Mouse (Mus musculus): ENCODE results near the gene Reck. TPM values are rescaled to one million over a fixed set of nuclear protein-coding genes. Genes with fewer than 3 reads are reported as not detected.

The Reck gene
- total RNA-seq (2012; rRNA removed) (0.12 and 0.13 TPM in 2 replicates), polyA plus RNA-seq (2012; ENCODE audit: insufficient read depth in 1 of 2, insufficient read length in 2 of 2, low read depth in 1 of 2, low replicate concordance in 2 of 2, missing spikeins in 1 of 2) (under 1 TPM in 1 of 2 experiments, not detected in 1; 0.60 TPM)

DNA sequence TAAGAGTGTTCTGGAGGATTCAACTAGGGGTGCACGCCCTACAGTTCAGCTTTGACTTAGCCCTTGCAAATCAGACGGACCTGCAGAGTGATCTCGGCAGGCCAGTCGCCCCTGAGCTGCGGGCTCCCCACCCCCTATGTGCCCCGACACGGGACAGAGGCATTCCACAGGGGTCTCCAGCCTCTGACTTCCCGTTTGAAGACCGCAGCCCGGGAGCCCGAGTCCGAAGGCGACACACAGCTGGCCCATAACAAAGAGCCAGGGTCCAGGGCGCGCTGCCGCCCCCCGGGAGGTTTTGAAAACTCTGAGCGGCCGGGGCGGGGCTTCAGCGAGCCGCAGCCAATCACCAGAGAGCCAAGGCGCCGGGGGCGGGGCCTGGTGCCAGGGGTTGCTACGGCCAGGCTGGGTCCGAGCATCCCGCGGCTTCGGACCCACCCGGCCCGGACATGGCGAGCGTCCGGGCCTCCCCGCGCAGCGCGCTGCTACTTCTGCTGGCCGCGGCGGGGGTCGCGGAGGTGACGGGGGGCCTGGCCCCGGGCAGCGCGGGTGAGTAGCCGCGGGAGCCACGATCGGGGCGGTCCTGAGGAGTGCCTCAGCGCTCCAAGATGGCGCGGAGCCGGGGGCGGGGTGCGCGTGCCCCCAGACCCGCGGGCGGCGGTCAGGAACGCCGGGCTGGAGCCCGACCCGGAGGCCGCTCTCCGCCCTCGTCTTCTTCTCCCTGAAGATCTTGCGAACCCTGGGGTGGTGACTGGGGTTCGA is at the start of gene Reck:
Reck (plus strand) TSS at position 371 of the 759 bp plus-strand sequence.
- Histone ChIP-seq H3K36me3 (ENCODE audit: control insufficient read depth in 1 of 2, insufficient read depth in 2 of 2, low read length in 2 of 2) (no peaks in the 10 kb centered on the region; a peak in 1 of 4 replicates), H3K9me3 (replicated peaks; ENCODE audit: insufficient read depth, low read length) (no peaks in the 10 kb centered on the region), H3K27ac (ENCODE audit: control insufficient read depth, low read depth, low read length) (no peak within 1 kb of the TSS), H3K4me3 (ENCODE audit: control insufficient read depth in 1 of 2, insufficient read depth in 1 of 2, low read depth in 2 of 2, low read length in 2 of 2) (peak within 1 kb of the TSS; percentile 83 to 87), H3K9ac (ENCODE audit: control insufficient read depth, low read depth, low read length, poor library complexity, severe bottlenecking) (peak within 1 kb of the TSS; percentile 62), H3K4me1 (ENCODE audit: control insufficient read depth in 1 of 2, insufficient read depth in 2 of 2, low read length in 2 of 2) (no peaks in the 10 kb centered on the region; a peak in 2 of 4 replicates), H3K79me2 (ENCODE audit: control insufficient read depth, insufficient read depth, low read length, poor library complexity) (no peaks in the 10 kb centered on the region; the same call in 1 of the 2 replicates), H3K27me3 (ENCODE audit: control insufficient read depth in 1 of 2, insufficient read depth in 2 of 2, low read length in 2 of 2) (peaks cover 2 to 6% of the 10 kb centered on the region in 2 experiments)
- TF ChIP-seq SIN3A (IDR thresholded peaks at IDR 0.05; ENCODE audit: low read length), result 0 out of 2 replicates have a peak, but pooled peaks have one; percentile 34
- no peak for TF ChIP-seq POLR2AphosphoS2 (IDR thresholded peaks at IDR 0.05; ENCODE audit: low read length)
- DNase-seq (ENCODE audit: low read depth, low spot score), result peak; percentile 70

- Histone ChIP-seq H3K4me3 (ENCODE audit: control insufficient read depth in 1 of 2, insufficient read depth in 1 of 2, low read depth in 2 of 2, low read length in 2 of 2) (no peak overlapping the region), H3K79me2 (ENCODE audit: control insufficient read depth, insufficient read depth, low read length, poor library complexity) (no peaks in the 10 kb centered on the region), H3K4me1 (ENCODE audit: control insufficient read depth in 1 of 2, insufficient read depth in 2 of 2, low read length in 2 of 2) (no peaks in the 10 kb centered on the region), H3K27ac (ENCODE audit: control insufficient read depth, low read depth, low read length) (no peak overlapping the region), H3K9ac (ENCODE audit: control insufficient read depth, low read depth, low read length, poor library complexity, severe bottlenecking) (no peak overlapping the region), H3K36me3 (ENCODE audit: control insufficient read depth in 1 of 2, insufficient read depth in 2 of 2, low read length in 2 of 2) (no peaks in the 10 kb centered on the region), H3K27me3 (ENCODE audit: control insufficient read depth in 1 of 2, insufficient read depth in 2 of 2, low read length in 2 of 2) (no peaks in the 10 kb centered on the region; a peak in 1 of 4 replicates), H3K9me3 (replicated peaks; ENCODE audit: insufficient read depth, low read length) (no peaks in the 10 kb centered on the region)
- no peak for DNase-seq (ENCODE audit: low read depth, low spot score)
- no peak for TF ChIP-seq HCFC1 (IDR thresholded peaks at IDR 0.05; ENCODE audit: low read depth, low read length)
- no peak for TF ChIP-seq RCOR1 (IDR thresholded peaks at IDR 0.05; ENCODE audit: low read depth, low read length)
- no peak for TF ChIP-seq SIN3A (IDR thresholded peaks at IDR 0.05; ENCODE audit: low read length)
- no peak for TF ChIP-seq ZNF384 (IDR thresholded peaks at IDR 0.05; ENCODE audit: low read depth, low read length)
- TF ChIP-seq ZKSCAN1 (IDR thresholded peaks at IDR 0.05; ENCODE audit: low read depth, low read length), result no peak
Observed at GRCm38 (mm10) chr4:43828806-43829205, 46.5 kb upstream of the Reck start.

DNA sequence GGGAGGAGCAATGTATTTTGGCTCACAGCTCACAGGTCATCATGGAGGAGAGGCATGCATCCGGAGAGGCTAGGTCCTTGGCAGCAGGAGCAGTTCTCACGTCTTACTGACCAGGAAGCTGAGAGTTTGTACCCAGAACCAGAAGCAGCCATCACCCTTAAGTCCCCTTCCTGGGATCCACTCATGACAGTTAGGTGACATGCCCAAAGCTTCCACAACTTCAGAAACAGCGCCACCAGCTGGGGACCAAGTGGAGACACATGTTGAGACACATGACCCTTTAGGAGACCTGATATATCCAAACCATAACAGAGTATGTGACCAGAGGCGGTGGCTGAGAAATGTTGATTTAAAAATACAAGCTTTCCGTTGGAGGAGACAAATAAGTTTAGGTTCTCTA is 43.3 kb upstream of the Reck start:
- Histone ChIP-seq H3K9me3 (replicated peaks; ENCODE audit: insufficient read depth, low read length) (no peaks in the 10 kb centered on the region), H3K27ac (ENCODE audit: control insufficient read depth, low read depth, low read length) (no peak overlapping the region), H3K27me3 (ENCODE audit: control insufficient read depth in 1 of 2, insufficient read depth in 2 of 2, low read length in 2 of 2) (no peaks in the 10 kb centered on the region; a peak in 1 of 4 replicates), H3K4me3 (ENCODE audit: control insufficient read depth in 1 of 2, insufficient read depth in 1 of 2, low read depth in 2 of 2, low read length in 2 of 2) (no peak overlapping the region), H3K79me2 (ENCODE audit: control insufficient read depth, insufficient read depth, low read length, poor library complexity) (no peaks in the 10 kb centered on the region), H3K4me1 (ENCODE audit: control insufficient read depth in 1 of 2, insufficient read depth in 2 of 2, low read length in 2 of 2) (no peaks in the 10 kb centered on the region), H3K36me3 (ENCODE audit: control insufficient read depth in 1 of 2, insufficient read depth in 2 of 2, low read length in 2 of 2) (no peaks in the 10 kb centered on the region), H3K9ac (ENCODE audit: control insufficient read depth, low read depth, low read length, poor library complexity, severe bottlenecking) (no peak overlapping the region)
- DNase-seq (ENCODE audit: low read depth, low spot score), result peak; percentile 41
- TF ChIP-seq RAD21 (IDR thresholded peaks at IDR 0.05; ENCODE audit: low read depth, low read length), result peak; percentile 20; the same call in 1 of the 2 replicates
- TF ChIP-seq MAFK (IDR thresholded peaks at IDR 0.05; ENCODE audit: borderline replicate concordance, low read depth, low read length), result no peak
- TF ChIP-seq E2F4 (IDR thresholded peaks at IDR 0.05; ENCODE audit: borderline replicate concordance, low read depth, low read length), result no peak
- no peak for TF ChIP-seq MXI1 (IDR thresholded peaks at IDR 0.05; ENCODE audit: low read depth, low read length)
- TF ChIP-seq BHLHE40 (IDR thresholded peaks at IDR 0.05; ENCODE audit: borderline replicate concordance, low read depth, low read length), result no peak
- no peak for TF ChIP-seq POLR2A (IDR thresholded peaks at IDR 0.05; ENCODE audit: control insufficient read depth in 1 of 2, insufficient read depth in 1 of 2, low read depth in 1 of 2, low read length in 2 of 2, poor library complexity in 1 of 2)
- no peak for TF ChIP-seq MAZ (IDR thresholded peaks at IDR 0.05; ENCODE audit: low read depth, low read length)
- TF ChIP-seq ZNF384 (IDR thresholded peaks at IDR 0.05; ENCODE audit: low read depth, low read length), result no peak
- TF ChIP-seq MAX (IDR thresholded peaks at IDR 0.05; ENCODE audit: low read length), result no peak
- no peak for TF ChIP-seq TCF12 (IDR thresholded peaks at IDR 0.05; ENCODE audit: low read depth, low read length)
- TF ChIP-seq TBP (IDR thresholded peaks at IDR 0.05; ENCODE audit: low read depth, low read length), result no peak
- TF ChIP-seq KAT2A (conservative IDR thresholded peaks at IDR 0.05; ENCODE audit: low read depth, low read length), result no peak
- no peak for TF ChIP-seq GATA1 (IDR thresholded peaks at IDR 0.05; ENCODE audit: low read depth, low read length)
- peak; percentile 46 for TF ChIP-seq SMC3 (IDR thresholded peaks at IDR 0.05; ENCODE audit: low read depth, low read length)
- TF ChIP-seq CTCF (IDR thresholded peaks at IDR 0.05 in 2 of 3, conservative IDR thresholded peaks at IDR 0.05 in 1 of 3; ENCODE audit: control insufficient read depth in 1 of 3, insufficient read depth in 1 of 3, low read depth in 2 of 3, low read length in 3 of 3, poor library complexity in 1 of 3, severe bottlenecking in 1 of 3), result peak; percentile 45 to 51 (median 49)
- TF ChIP-seq ZMIZ1 (IDR thresholded peaks at IDR 0.05; ENCODE audit: low read depth, low read length), result no peak
- TF ChIP-seq MYC (IDR thresholded peaks at IDR 0.05; ENCODE audit: low read depth, low read length), result no peak
- TF ChIP-seq CHD1 (IDR thresholded peaks at IDR 0.05; ENCODE audit: low read depth, low read length), result no peak
- TF ChIP-seq HCFC1 (IDR thresholded peaks at IDR 0.05; ENCODE audit: low read depth, low read length), result no peak
- TF ChIP-seq SIN3A (IDR thresholded peaks at IDR 0.05; ENCODE audit: low read length), result no peak
- no peak for TF ChIP-seq ZKSCAN1 (IDR thresholded peaks at IDR 0.05; ENCODE audit: low read depth, low read length)
- no peak for TF ChIP-seq POLR2AphosphoS5 (IDR thresholded peaks at IDR 0.05; ENCODE audit: borderline replicate concordance, low read depth, low read length)

Measured in MEL (cell line).